Mouse (Mus musculus) adrenal gland, adult 2 months (tissue): Measurements from ENCODE around the gene Hirip3. TPM values are rescaled to one million over a fixed set of nuclear protein-coding genes. Genes with fewer than 3 reads are reported as not detected.
A peak's percentile ranks its signal among the peaks of the same experiment; 100 is the strongest.

ENCODE experiments used
- DNase-seq: peaks from one replicate; pipeline ENCODE4 v3.0.0; 2021
- long read RNA-seq: library from polyadenylated mRNA; stranded (forward); transcript quantifications from one replicate; pipeline ENCODE4 v2.0.0, GENCODE M21; 2021
- polyA plus RNA-seq: library from polyadenylated mRNA; depleted of rRNA; stranded (reverse); fragments of >200 nt; gene quantifications from 2 replicates; pipeline ENCODE4 v1.2.3, GENCODE M21; 2012; rRNA removed
- total RNA-seq, 2 experiments: library from RNA; stranded (reverse); gene quantifications; 2 replicates each; pipeline ENCODE4 v1.2.3; 2021

Gene Hirip3
- total RNA-seq, result 10 to 100 TPM in 1 of 2 experiments, 1 to 10 TPM in 1; 8.2 to 16.3 TPM
- 1.4 and 2.9 TPM in 2 replicates for polyA plus RNA-seq
- long read RNA-seq, partial matches to known transcripts, result 0 of 5 reads
- long read RNA-seq, other reads (novel, unspliced or antisense), result 1 of 5 reads

DNA sequence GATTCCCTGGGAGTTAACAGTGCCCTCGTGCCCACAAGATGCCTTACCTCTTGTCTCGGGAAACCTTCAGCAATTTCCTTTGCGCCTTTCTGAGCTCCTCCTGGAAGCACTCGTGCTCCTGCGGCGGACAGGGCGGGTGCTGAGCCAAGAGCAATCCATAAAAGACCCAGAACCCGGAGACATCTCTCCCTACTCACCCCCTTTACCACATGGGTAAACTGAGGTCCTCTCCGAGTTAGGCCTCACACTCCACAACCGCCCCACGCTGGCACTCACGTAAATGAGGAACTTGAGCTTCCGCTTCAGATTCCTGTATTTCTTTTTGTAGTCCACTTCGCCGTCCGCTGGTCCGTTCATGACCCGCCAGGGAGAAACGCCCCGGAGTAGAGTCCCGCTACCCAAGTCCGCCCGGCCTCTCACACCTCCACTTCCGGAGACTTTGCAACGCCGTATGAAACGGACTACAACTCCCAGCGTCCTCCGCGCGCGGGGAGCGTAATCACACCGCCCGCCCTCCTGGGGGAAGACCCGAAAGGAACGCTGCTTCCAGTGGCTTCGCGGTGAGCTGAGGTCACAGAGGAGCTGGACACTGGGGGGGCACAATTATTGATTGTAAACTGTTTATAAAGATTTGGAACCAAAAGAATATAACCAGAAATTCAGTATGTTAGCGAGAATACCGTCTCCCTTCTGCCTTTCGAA is at the start of gene Hirip3:
Hirip3 (plus strand) TSS at position 544 of the 702 bp plus-strand sequence.
- peak; percentile 98 for DNase-seq

DNA sequence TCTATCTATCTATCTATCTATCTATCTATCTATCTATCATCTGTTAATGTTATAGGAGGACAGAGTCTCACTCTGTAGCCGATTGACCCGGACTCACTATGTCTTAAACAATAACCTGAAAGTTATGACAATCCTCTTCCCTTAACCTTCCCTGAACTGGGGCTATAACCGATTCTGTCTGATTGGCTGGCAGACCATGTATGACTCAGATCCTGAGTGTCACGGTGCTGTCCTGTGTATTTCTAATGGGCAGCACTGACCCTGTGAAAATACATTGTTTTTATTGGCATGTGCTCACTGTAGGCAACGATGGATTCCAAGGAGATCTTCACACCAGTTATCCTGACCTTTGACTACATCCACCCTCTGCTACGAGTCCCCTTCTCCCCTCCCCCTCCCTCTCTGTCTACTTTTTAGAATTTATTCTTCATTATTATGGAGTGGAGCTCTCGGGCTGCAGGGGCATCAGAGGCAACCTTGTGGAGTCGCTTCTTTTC is 46.0 kb upstream of the Hirip3 start:
- peak; percentile 55 for DNase-seq

DNA sequence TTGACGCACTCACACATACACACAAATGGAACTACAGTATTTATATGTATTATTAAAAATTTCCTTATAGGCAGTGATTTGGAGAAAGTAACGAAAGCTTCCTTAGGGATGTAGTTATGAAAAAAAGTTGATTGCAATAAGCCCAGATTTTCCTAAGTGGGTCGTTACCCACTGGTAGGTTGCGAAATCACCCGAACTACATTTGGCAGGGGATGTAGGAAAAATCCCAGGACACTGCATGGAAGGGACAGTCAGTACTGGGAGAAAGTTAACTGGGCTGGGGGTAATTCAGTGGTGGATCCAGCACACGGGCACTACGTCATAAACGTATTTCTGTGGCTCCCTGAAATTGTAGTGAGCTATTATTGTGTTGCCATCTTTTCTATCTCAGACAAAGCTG is 45.3 kb upstream of the Hirip3 start:
- no peak for DNase-seq

DNA sequence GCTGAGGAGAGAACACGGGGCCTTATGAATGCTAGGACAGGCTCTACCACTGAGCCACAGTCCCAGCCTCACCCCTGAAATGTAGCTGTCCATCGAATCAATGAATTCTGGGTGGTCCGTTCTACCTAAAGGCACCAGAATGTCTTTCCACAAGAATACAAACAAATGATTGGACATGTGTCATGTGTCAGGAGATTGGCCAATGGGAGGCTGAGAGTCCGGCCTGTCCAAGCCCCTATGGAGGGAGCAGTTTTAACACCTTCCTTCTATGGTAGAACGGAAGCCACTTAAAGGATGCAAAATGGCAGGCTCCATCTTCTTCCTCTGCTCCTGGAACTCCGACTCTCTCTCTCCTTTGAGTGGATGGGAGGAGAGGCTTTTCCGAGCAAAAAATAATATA is 44.2 kb upstream of the Hirip3 start:
- DNase-seq, result no peak

DNA sequence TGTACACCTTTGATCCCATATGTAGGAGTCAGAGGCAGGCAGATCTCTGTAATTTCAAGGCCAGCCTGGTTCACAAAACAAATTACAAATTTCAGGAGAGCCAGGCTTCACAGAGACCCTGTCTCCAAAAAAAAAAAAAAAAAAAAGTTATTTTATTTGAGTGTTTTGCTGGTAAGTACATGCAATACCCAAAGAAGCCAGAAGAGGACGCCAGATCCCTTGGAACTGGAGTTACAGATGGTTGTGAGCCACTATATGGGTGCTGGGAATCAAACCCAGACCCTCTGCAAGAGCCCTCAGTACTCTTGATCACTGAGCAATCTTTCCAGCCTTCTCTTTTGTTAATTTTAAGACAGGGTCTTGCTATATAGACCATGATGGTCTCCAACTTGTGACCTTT is 43.0 kb upstream of the Hirip3 start:
- no peak for DNase-seq

DNA sequence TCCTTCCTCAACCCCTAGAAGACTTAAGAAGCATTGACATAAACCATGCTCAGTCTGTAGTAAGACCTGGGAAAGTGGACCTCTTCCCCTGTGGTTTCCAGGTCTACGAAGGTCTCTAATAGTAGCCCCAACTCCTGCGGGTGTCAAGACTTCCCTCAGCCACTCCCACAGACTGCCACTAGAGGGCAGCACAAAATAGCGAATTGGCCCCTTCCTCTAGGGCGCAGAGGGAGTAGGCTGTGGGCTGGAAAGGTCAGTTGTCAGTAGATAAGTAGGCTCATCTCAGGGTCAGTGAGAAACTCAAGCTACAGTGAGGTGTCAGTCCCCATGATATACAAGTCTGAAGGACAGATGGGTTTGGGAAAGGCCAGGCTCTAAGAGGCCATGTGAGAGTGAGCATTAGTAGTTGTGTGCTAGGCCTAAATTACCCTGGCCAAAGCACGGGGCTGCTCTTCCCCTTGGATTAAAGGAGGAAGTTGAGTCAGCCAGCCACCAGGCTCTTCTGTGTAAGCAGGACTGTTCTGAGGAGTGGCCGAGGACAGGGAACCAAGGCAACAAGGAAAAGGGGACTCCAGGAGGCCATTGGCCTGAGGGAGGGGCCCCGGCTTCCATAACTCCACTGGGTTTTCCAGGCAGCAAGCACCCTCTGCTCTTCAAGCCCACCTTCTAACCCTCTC is 39.8 kb upstream of the Hirip3 start:
- peak; percentile 88 for DNase-seq

DNA sequence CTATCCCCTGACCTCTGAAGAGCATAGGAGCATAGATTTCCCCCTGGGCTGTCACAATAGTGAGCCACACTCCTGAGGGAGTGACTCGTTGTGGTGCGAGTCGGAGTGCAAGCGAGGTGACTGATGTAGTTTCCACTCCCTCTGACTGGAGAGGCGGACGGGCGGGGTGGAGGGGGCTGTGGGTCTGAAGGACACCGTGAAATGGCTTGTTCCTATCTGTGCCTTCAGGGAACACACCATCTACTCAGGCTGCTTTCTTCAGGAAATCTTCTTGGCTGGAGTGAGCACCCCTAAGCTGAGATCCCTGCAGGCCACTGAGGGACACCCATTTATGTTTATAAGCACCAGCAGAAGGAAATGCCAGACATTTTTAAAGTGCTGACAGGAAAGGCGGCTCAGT is 39.0 kb upstream of the Hirip3 start:
- DNase-seq, result peak; percentile 63

DNA sequence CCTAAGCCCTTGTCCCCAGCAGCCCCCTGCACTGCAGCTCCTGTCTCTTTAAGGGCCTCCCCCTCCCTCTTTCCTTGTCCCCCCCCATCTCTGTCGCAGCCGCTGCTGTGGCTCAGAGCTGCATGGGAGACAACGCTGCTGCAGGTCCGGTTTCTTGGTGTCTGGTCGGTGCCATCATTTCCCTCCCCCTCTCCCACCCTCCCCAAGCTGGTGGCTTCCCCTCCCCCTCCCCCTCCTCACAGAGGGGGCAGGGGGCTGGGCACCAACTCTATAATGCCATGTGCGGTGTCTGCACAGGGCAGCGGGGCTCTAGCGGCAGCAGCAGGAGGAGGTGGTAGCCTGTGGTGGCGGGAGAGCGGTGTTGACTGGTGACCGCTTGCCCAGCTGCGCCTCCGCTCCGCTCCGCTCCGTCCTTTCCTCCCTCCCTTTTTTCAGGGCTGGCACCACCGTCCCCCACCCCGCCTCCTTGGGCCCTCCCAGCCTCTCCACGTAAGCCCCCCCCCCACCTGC is 38.5 kb upstream of the Hirip3 start:
- no peak for DNase-seq

DNA sequence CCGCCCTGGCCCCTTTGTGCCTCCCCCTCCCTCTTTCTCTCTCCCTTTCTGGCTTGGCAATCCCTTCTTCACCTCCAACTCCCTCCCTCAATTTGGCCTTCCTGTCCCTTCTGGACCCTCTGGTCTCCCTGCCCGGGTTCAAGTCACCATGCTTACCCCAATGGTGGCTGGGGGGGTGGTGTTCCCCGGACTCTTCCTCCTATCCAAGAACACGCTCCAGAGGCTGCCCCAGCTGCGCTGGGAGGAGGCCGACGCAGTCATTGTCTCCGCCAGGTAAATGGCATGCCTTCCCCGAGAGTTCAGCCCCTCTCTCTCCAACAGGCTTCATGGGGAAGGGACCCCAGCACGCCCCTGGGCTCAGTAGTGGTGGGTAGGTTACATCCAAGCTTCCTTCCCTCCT is 37.8 kb upstream of the Hirip3 start:
- DNase-seq, result no peak

DNA sequence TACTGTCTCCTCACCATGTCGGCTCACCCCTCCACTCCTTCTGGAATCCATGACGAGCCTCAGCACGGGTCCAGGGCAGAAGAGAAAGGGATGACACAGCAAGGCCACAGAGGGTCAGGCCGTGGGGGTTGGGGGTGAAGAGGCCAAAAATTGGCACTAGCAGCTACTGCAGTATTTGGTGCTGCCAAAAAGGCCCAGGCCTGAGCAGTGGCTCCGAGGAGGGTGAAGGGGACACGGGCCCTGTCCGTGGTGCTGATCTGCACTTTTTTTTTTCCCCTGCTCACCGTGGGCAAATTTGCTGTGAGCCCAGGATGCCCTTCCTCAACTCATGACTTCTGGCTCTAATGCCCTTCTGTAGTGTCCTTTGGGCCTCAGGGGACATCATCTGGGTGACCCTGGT is 36.4 kb upstream of the Hirip3 start:
- DNase-seq, result no peak

DNA sequence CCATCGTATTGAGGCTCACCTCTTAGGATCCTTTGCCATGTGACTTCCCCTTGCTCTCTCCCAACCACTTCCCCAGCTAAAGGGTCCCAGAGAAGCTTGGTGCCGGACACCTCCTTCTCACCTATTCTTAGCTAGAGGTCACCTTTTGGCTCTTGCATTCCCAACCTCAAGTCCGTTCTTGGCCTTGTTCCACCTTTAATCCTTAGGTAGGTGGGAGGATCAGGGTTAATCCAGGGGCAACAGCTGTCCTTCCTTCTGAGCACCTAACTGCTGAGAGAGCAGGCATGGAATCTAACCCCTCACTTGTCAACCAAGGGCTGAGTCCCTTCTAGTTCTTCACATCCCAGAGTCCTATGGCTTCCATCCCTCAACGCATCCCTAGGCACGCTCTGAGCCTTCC is 35.8 kb upstream of the Hirip3 start:
- no peak for DNase-seq

DNA sequence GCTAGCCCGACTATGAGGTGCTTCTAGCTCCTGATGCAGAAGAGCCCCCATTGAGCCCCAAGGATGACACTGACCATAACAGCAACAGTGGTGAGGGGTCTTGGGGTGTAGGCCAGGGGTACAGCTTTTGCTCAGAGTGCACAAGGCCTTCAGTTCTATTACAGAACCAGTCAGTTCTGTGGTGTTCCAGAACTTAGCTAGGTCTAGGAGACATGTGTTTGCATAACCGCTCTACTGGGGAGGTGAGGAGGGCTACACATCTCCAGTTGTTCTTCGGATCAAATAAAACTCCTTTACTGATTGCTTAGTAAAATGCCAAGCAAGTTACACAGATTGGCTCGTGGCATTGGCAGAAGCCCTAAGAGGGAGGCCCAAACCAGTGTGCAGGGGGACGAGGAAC is 30.2 kb upstream of the Hirip3 start, which contains the start of gene 4930451I11Rik:
4930451I11Rik (minus strand) TSS at position 101 of the 400 bp plus-strand sequence.
- DNase-seq, result no peak

DNA sequence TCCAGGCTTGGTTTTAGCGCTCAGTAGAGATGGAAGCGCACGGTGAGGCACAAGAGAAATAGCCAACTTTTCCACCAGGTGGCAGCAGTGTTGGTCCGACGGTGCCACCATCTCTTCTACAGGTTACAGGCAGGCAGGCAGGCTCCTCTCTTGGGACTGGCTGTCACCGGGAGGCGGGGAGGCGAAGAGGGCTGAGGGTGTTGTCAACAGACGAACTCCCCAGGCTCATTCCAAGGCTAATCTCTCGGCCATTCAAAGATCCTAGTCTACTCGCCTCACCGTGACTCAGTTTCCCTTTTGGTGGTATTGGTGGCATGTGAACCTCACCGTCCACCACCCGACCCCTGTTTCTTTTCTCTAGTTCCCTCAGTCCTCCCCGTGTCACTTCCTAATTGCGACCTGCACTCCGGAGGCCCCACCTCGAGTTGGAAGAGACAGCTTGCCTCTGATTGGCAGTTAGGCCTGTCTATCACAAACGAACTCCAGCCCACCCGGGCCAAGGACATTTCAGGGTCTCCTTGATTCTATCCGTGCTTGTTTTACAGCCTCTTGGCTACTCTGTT is 29.7 kb upstream of the Hirip3 start:
- peak; percentile 77 for DNase-seq

DNA sequence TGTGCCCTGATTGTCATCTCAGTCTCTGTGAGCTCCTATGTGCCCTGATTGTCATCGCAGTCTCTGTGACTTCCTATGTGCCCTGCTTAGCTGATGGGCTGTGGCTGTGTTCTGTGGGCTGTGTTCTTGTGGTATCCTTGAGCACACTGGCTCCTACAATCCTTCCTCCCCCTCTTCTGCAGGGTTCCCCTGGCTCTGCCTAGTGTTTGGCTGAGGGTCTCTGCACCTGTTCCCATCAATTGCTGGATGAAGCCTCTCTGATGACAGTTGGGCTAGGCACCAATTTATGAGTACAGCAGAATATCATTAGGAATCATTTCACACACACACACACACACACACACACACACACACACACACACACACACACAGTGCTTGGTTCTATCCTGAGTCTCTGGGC is 28.5 kb upstream of the Hirip3 start:
- no peak for DNase-seq

DNA sequence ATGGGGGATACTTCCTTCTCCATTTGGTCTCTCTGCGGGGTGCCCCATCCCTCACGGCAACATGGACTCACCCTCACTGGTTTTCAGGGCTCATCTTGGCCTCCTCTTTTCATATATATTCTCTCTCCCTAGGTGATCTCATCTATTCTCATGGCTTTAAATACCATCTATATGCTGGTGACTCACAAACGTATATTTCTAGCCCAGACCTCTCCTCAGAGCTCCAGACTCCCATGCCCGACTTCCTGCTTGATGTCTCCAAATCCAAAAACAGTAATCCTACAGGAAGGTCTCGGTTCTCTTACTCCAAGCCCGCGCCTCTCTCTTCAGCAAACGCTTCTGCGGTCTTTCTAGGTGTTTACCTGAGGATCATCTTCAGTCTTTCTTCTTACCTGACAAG is 18.5 kb upstream of the Hirip3 start:
- DNase-seq, result no peak

DNA sequence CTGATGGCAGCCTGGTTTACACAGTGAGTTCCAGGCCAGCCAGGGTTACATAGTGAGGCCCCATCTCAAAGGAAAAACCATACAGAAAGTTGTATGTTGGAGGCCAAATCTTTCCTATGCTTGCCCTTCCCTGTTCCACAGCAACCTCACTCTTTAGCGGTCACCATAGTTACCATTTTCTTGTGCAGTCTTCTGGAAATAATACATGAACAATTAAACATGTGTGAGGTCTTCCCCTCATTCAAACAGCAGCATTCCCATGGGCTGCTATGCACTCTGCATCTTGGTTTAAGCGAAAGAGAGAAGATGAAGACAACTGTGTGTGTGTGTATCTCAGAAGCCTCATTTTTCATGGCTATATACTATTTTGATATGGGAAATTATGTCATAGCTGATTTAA is 16.3 kb upstream of the Hirip3 start:
- no peak for DNase-seq

DNA sequence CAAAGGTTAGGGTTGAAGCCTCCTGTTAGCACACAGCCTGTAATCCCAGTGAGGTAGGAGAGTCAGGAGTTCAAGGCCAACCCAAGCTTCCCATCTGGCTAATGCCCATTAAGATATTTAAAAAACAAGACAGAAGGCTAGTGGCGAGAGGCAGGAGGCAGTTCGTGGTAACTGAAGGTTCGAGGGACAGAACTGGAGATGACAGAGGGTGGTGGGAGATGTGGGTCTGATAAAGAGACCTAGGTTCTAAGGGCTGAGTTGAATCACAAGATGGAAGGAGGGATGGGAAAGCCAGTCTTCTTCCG is 14.7 kb upstream of the Hirip3 start, which contains the start of gene Doc2a:
Doc2a (plus strand) TSS at position 301 of the 305 bp plus-strand sequence.
- no peak for DNase-seq

DNA sequence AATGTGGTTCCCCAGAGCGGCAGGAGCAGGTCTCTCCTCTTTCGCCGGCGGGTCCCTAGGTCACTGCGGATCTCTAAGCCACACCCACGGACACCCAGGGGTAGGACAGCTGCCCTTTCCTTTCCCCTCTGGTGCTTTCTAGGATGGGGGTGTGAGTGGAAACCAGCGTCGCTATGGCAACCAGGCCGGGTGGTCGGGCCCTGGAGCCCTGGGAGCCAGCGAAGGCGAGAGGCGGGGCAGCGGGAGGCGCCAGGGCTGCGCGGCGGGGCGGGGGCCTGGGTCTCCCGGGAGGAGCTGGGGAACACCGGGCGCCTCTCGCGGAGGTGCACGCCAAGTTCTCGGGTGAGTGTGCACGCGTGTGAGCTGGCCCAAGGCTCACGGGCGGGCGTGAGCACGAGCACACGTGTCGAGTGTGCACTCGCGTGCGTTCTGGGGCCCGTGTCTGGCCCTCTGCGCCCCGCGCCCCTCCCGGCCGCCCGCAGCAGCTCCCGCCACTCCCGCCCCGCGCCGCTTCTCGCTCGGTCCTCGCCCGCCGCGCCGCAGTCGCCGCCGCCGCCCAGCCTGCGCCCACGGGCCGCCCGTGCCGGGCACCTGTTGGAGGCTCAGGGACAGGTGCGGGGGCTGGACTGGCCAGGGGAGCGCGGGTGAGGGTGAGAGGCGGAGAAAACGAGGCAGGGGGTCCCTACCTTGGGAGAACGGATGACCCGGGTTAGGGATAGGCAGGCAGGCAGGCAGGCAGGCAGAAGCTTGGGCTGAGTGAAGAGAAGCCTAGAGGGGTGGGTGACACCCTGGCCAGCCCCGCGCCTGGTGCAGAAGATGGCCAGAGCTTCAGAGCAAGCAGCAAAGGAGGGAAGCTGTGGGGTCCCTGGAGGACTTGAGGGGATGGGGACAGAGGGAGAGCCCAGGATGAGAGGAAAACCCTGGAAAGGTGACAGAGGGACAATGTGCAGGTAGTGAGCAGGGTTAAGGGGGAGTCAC is 14.1 kb upstream of the Hirip3 start:
- DNase-seq, result peak; percentile 37

DNA sequence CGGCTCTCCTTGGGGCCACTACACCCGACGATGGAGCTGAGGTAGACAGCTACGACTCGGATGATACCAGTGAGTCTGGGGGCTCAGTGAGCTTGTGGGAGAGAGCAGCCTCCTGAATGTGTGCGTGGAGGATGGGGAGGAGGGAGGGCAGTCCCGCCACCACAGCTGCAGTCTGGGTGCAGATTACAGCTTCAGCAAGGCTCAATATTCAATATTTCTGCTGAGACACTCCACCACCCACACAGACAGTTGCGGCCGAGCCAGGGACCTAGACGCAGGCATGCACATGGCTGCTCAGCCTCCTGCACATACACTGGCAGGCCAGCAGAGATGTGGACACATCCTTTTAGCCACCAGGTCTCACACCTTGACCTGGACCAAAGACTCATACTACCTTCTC is 13.0 kb upstream of the Hirip3 start:
- no peak for DNase-seq

DNA sequence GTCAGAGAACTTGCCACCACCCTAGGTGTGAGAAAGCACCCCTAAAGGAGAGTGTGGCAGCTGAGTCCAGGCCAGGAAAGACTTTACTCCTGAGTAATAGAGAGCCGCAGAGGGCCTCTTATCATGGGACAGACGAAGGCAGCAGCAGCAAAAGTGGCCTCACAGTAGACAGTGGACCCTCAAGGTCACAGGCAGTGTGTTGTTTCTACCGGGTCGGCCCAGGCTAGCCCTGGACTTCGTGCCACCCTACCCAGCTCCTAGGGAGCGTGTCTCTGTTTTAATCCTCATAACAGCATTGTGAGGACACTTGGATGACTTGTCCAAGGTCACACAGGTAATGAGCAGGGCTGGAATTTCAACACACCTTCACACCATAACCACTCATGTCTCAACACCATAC is 11.6 kb upstream of the Hirip3 start:
- no peak for DNase-seq

DNA sequence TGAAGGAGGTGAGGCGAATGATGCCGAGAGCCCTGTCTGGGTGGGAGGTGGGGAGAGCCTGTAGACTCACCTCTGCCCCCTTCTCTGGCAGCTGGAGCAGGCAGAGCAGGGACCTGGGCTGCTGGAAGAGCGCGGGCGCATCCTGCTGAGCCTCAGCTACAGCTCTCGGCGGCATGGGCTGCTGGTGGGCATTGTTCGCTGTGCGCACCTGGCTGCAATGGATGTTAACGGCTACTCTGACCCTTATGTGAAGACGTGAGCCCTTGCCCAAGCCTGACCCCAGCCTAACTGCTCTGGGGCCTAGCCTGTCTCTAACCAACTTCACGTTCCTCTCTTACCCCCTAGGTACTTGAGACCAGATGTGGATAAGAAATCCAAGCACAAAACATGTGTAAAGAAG is 10.6 kb upstream of the Hirip3 start:
- no peak for DNase-seq

DNA sequence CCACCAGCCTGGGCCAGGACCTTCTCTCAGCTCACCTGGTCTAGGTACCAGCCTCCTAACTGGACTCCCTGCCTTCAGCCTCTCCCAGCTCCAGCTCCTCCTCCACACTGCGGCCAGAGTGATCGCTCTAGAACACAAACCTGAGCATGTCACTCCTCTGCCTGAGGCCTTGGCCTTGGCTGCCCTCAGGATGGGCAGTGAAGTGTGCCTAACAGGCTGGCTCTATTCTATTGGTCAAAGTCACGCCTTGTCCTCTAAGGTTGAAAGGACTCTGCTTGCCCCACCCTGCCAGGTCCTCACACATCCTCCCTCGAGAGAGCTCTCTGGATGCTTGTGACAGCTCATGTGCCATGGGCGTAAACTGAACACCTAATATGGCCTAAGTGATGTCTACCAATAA is 8.3 kb upstream of the Hirip3 start:
- no peak for DNase-seq
